Mouse (Mus musculus): ENCODE measurements around the gene Trak1. TPM values are rescaled to one million over a fixed set of nuclear protein-coding genes. Genes with fewer than 3 reads are reported as not detected.

Trak1 gene
- total and polyA plus RNA-seq, 2 experiments, result 50.3 to 61.2 TPM

- TF ChIP-seq CTCF (IDR thresholded peaks at IDR 0.05; ENCODE audit: low read depth, low read length), result peak; percentile 43; the same call in 1 of the 2 replicates
- no peak for TF ChIP-seq POLR2A (IDR thresholded peaks at IDR 0.05; ENCODE audit: extremely low read depth, insufficient read depth, low read length)
- DNase-seq (ENCODE audit: extremely low read depth, low read depth, low spot score), result no peak
- Histone ChIP-seq H3K79me2 (ENCODE audit: control insufficient read depth, insufficient read depth, low read length) (peaks cover 78% of the 10 kb centered on the region), H3K4me1 (ENCODE audit: control insufficient read depth, insufficient read depth, low read length) (peaks cover 21% of the 10 kb centered on the region), H3K4me3 (ENCODE audit: insufficient read depth, low read depth, low read length) (no peak overlapping the region), H3K27me3 (ENCODE audit: control insufficient read depth, insufficient read depth, low read length) (no peaks in the 10 kb centered on the region), H3K9ac (ENCODE audit: low read depth, low read length) (no peak overlapping the region), H3K27ac (replicated peaks; ENCODE audit: insufficient read depth, low read depth, low read length) (no peak overlapping the region), H3K36me3 (ENCODE audit: control insufficient read depth, insufficient read depth, low read length) (no peaks in the 10 kb centered on the region)
- 84% methylated on average over 7 of the region's 8 CpGs for WGBS
These were observed 5.2 kb downstream of the Trak1 start for GRCm38 (mm10) chr9:121302543-121302942.

DNA sequence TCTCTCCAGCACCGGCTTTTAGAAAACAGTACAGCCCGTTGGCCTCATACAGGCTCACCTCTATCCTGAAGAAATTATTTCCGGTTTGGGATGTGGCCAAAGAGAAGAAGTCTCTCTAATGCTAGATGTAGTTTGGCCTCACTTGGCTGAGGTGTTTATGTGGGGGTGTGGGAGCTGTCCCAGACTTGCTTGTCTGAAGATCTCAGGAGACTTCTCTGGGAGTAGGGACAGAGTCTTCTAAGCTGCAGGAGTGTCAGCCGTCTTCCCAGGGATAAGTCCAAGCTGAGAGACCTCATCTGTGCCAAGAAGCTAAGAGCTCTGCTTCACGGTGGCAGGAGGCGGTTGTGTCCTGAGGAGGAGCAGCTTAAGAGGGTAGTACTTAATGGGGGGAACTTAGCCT, 5.8 kb downstream of the Trak1 start:
- 80% methylated on average over 6 of the region's 6 CpGs for WGBS
- Histone ChIP-seq H3K9ac (ENCODE audit: low read depth, low read length) (no peak overlapping the region), H3K79me2 (ENCODE audit: control insufficient read depth, insufficient read depth, low read length) (peaks cover 73% of the 10 kb centered on the region), H3K4me3 (ENCODE audit: insufficient read depth, low read depth, low read length) (no peak overlapping the region), H3K36me3 (ENCODE audit: control insufficient read depth, insufficient read depth, low read length) (no peaks in the 10 kb centered on the region), H3K27ac (replicated peaks; ENCODE audit: insufficient read depth, low read depth, low read length) (no peak overlapping the region), H3K4me1 (ENCODE audit: control insufficient read depth, insufficient read depth, low read length) (peaks cover 21% of the 10 kb centered on the region), H3K27me3 (ENCODE audit: control insufficient read depth, insufficient read depth, low read length) (no peaks in the 10 kb centered on the region)
- DNase-seq (ENCODE audit: extremely low read depth, low read depth, low spot score), result no peak
- TF ChIP-seq CTCF (IDR thresholded peaks at IDR 0.05; ENCODE audit: low read depth, low read length), result no peak
- TF ChIP-seq POLR2A (IDR thresholded peaks at IDR 0.05; ENCODE audit: extremely low read depth, insufficient read depth, low read length), result no peak

GRCm38 (mm10) chr9:121303748-121304147, 6.4 kb downstream of the Trak1 start:
- Histone ChIP-seq H3K36me3 (ENCODE audit: control insufficient read depth, insufficient read depth, low read length) (no peaks in the 10 kb centered on the region), H3K9ac (ENCODE audit: low read depth, low read length) (no peak overlapping the region), H3K79me2 (ENCODE audit: control insufficient read depth, insufficient read depth, low read length) (peaks cover 68% of the 10 kb centered on the region), H3K27me3 (ENCODE audit: control insufficient read depth, insufficient read depth, low read length) (no peaks in the 10 kb centered on the region), H3K27ac (replicated peaks; ENCODE audit: insufficient read depth, low read depth, low read length) (no peak overlapping the region), H3K4me3 (ENCODE audit: insufficient read depth, low read depth, low read length) (no peak overlapping the region), H3K4me1 (ENCODE audit: control insufficient read depth, insufficient read depth, low read length) (peaks cover 17% of the 10 kb centered on the region)
- 72% methylated on average over 9 of the region's 9 CpGs for WGBS
- no peak for DNase-seq (ENCODE audit: extremely low read depth, low read depth, low spot score)
- TF ChIP-seq POLR2A (IDR thresholded peaks at IDR 0.05; ENCODE audit: extremely low read depth, insufficient read depth, low read length), result no peak
- TF ChIP-seq CTCF (IDR thresholded peaks at IDR 0.05; ENCODE audit: low read depth, low read length), result no peak

DNA sequence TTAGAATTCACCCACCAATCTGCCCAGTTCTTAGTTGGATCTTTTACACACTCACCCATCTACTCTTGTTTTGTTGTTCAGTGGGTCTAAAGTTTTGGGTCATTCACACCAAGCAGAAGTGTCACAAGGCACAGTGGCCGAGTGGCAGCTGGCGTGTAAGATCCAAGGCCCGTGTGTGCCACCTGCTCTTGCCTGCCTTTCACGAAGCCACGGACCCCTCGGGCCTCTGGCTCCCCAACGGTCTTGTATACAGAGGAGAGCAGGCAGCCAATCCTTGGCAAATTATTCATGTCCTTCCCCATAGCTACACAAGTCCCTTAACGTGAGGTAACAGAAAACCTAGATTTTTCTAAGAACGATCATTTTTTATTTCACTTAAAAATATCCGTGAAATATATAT, 7.2 kb downstream of the Trak1 start:
- Histone ChIP-seq H3K4me3 (ENCODE audit: insufficient read depth, low read depth, low read length) (no peak overlapping the region), H3K27ac (replicated peaks; ENCODE audit: insufficient read depth, low read depth, low read length) (no peak overlapping the region), H3K4me1 (ENCODE audit: control insufficient read depth, insufficient read depth, low read length) (peaks cover 11% of the 10 kb centered on the region), H3K79me2 (ENCODE audit: control insufficient read depth, insufficient read depth, low read length) (peaks cover 68% of the 10 kb centered on the region), H3K27me3 (ENCODE audit: control insufficient read depth, insufficient read depth, low read length) (no peaks in the 10 kb centered on the region), H3K9ac (ENCODE audit: low read depth, low read length) (no peak overlapping the region), H3K36me3 (ENCODE audit: control insufficient read depth, insufficient read depth, low read length) (no peaks in the 10 kb centered on the region)
- 91% methylated on average over 10 of the region's 10 CpGs for WGBS
- no peak for DNase-seq (ENCODE audit: extremely low read depth, low read depth, low spot score)
- TF ChIP-seq CTCF (IDR thresholded peaks at IDR 0.05; ENCODE audit: low read depth, low read length), result no peak
- TF ChIP-seq POLR2A (IDR thresholded peaks at IDR 0.05; ENCODE audit: extremely low read depth, insufficient read depth, low read length), result no peak

DNA sequence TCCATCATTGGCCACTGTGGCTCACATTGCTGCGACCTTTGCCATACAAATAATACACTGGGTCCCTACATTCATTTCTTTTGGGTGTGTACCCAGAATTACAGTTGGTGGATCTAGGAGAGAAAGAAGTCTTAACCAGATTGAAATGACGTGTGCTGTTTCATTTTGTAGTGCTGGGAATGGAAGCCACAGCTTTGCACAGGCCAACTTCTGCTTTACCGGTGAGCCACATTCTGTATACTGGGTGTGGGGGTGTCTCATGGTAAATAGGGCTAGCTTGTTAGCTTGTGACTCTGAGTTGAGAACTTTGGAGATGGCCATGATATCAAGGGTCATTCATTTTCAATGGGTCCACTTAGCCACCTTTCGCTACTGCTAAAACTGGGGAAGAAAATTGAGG, 8.2 kb downstream of the Trak1 start:
- DNase-seq (ENCODE audit: extremely low read depth, low read depth, low spot score), result no peak
- Histone ChIP-seq H3K27ac (replicated peaks; ENCODE audit: insufficient read depth, low read depth, low read length) (no peak overlapping the region), H3K79me2 (ENCODE audit: control insufficient read depth, insufficient read depth, low read length) (peaks cover 65% of the 10 kb centered on the region), H3K36me3 (ENCODE audit: control insufficient read depth, insufficient read depth, low read length) (no peaks in the 10 kb centered on the region), H3K4me3 (ENCODE audit: insufficient read depth, low read depth, low read length) (no peak overlapping the region), H3K9ac (ENCODE audit: low read depth, low read length) (no peak overlapping the region), H3K4me1 (ENCODE audit: control insufficient read depth, insufficient read depth, low read length) (peaks cover 11% of the 10 kb centered on the region), H3K27me3 (ENCODE audit: control insufficient read depth, insufficient read depth, low read length) (no peaks in the 10 kb centered on the region)
- 96% methylated on average over 4 of the region's 4 CpGs for whole genome bisulfite sequencing
- TF ChIP-seq POLR2A (IDR thresholded peaks at IDR 0.05; ENCODE audit: extremely low read depth, insufficient read depth, low read length) (no peak), CTCF (IDR thresholded peaks at IDR 0.05; ENCODE audit: low read depth, low read length) (no peak)

DNA sequence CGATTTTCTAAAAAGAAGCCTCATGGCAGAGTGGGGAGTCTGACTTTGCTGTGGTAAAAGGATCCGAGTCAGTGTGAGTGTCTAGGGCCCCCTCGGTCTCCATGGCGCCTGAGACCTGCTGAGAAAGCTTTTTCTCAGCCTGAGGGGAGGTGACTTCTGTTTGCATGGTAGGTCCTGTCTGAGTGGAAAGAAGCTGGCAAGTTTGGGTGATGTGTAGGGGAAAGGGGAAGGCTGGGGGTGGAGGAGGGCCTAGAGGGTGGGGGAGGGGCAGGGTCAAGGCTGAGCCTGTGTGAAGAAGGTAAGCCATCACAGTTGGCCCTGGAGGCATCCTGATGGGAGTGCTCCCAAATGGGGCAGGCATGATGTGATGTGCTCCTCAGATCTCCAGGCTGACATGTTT, 12.0 kb downstream of the Trak1 start:
- peaks cover 5% of the 10 kb centered on the region; the same call in 1 of the 2 replicates for H3K4me1 ChIP-seq (ENCODE audit: control insufficient read depth, insufficient read depth, low read length)
- no peak for TF ChIP-seq CTCF (IDR thresholded peaks at IDR 0.05; ENCODE audit: low read depth, low read length)
- no peak for TF ChIP-seq POLR2A (IDR thresholded peaks at IDR 0.05; ENCODE audit: extremely low read depth, insufficient read depth, low read length)
- H3K27me3 ChIP-seq (ENCODE audit: control insufficient read depth, insufficient read depth, low read length), result no peaks in the 10 kb centered on the region
- H3K9ac ChIP-seq (ENCODE audit: low read depth, low read length), result no peak overlapping the region
- no peak overlapping the region for H3K27ac ChIP-seq (replicated peaks; ENCODE audit: insufficient read depth, low read depth, low read length)
- 77% methylated on average over 4 of the region's 4 CpGs for WGBS
- no peak for DNase-seq (ENCODE audit: extremely low read depth, low read depth, low spot score)
- peaks cover 55% of the 10 kb centered on the region for H3K79me2 ChIP-seq (ENCODE audit: control insufficient read depth, insufficient read depth, low read length)
- H3K4me3 ChIP-seq (ENCODE audit: insufficient read depth, low read depth, low read length), result no peak overlapping the region
- H3K36me3 ChIP-seq (ENCODE audit: control insufficient read depth, insufficient read depth, low read length), result no peaks in the 10 kb centered on the region
